Mouse (Mus musculus) olfactory bulb, adult 2 months (tissue): ENCODE measurements around the gene Mov10l1. TPM values are rescaled to one million over a fixed set of nuclear protein-coding genes. Genes with fewer than 3 reads are reported as not detected.

Experiments
- H3K27ac ChIP-seq: fragments of 200-500 bp; 2 replicates; pipeline ENCODE4 v1.5.1; 2012; ENCODE audit warnings: low read depth, low read length; ENCODE audit not compliant: insufficient read depth
- H3K4me1 ChIP-seq: fragments of 200-500 bp; 2 replicates; pipeline ENCODE4 v1.6.1; 2012; ENCODE audit warnings: low read length; ENCODE audit not compliant: control insufficient read depth, insufficient read depth
- H3K4me3 ChIP-seq: fragments of 200-500 bp; 2 replicates; pipeline ENCODE4 v1.5.1; 2012; ENCODE audit warnings: mild to moderate bottlenecking, low read depth, low read length, moderate library complexity; ENCODE audit not compliant: insufficient read depth
- CTCF ChIP-seq: fragments of 200-500 bp; IDR thresholded peaks from 2 replicates; pipeline ENCODE4 v1.5.1; 2012; ENCODE audit warnings: low read depth, mild to moderate bottlenecking, low read length, moderate library complexity; ENCODE audit not compliant: insufficient read depth
- POLR2A ChIP-seq: fragments of 200-500 bp; IDR thresholded peaks from 2 replicates; pipeline ENCODE4 v1.6.1; 2012; ENCODE audit warnings: mild to moderate bottlenecking, low read depth, low read length, moderate library complexity; ENCODE audit not compliant: insufficient read depth
- WGBS: fragments of 180-500 bp; shearing (Covaris S2); methylation state at CpG from one replicate; pipeline ENCODE4 v1.1.7; 2018; 5-methylcytosine and 5-hydroxymethylcytosine counted together
- polyA plus RNA-seq: library from polyadenylated mRNA; stranded (reverse); fragments of >200 nt; gene quantifications from 2 replicates; pipeline ENCODE4 v1.2.4, GENCODE M21; 2012; ENCODE audit warnings: low replicate concordance; ENCODE audit not compliant: missing spikeins, insufficient read depth, insufficient read length

Gene Mov10l1
- polyA plus RNA-seq, 1 experiment = not detected

- TF ChIP-seq POLR2A = no peak
- TF ChIP-seq CTCF = no peak
- WGBS = 55% methylated on average over 6 of the region's 6 CpGs
- Histone ChIP-seq H3K27ac (no peak overlapping the region), H3K4me1 (peaks cover 18% of the 10 kb centered on the region), H3K4me3 (peak overlapping the region; percentile 59; the same call in 1 of the 2 replicates)
These were observed 76.0 kb downstream of the Mov10l1 start for GRCm38 (mm10) chr15:89058736-89059135.

DNA sequence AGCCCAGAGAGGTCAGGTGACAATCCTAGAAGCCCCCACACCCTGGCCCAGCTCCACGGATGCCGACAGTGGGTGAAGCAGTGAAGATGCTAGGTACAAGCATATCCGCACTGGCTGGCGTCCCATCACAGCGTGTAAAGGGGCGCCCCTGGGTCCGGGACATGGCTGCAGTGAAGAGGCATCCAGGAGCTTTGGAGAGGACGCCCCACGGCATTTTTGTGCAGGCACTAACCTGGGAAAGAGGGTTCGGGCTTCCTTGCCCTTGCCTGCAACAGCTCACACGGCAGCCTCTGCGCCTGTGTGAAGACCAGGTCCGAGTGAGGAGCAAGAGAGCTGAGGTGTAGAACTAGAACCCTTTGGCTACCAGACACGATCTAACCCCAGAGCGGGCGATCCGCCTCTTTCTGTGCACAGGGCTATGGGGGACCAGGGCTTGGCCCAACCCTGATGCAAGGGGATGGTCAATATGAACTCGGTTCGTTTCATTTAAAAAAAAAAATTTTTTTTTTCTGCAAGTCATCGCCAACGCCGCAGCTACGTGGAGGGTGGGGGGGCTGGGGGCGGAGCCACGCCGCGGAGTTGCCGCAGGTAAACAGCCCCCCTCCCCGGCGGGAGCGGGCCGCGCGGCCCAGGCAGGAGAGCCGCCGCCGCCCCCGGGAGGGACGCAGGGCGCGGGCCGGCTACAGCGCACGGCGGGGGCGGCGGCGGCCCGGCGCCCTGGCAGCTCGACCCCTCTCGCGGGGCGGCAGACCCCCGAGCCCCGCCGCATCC lies 76.6 kb downstream of the Mov10l1 start, which contains the start of gene Panx2:
Panx2 (plus strand) TSS at position 574 of the 771 bp plus-strand sequence.
- Histone ChIP-seq H3K4me3 (peak within 1 kb of the TSS; percentile 59), H3K27ac (no peak within 1 kb of the TSS), H3K4me1 (peaks cover 18% of the 10 kb centered on the region)
- WGBS = under 1% methylated on average over 53 of the region's 57 CpGs
- TF ChIP-seq CTCF (no peak), POLR2A (no peak)

DNA sequence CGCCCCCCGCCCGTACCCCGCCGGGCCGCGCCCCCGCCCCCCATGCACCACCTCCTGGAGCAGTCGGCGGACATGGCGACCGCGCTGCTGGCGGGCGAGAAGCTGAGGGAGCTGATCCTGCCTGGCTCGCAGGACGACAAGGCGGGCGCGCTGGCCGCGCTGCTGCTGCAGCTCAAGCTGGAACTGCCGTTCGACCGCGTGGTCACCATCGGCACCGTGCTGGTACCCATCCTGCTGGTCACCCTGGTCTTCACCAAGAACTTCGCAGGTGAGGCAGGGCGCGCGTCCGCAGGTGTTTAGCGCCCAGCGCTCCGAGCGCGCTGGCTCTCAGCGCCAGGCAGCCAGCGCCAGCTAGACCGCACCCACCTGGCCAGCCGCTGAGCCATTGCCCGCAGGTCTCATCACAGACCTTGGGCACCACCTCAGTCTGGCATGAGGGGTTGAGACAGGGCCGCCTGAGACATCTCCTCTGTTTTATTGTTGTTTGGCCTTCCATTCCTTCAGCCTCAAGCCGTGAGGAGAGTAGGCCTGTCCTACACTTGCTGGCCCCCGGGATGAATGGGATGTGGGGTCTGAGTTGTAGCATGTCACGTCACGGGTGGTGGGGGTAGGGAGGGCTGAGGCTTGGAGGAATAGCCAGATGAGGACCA lies 77.4 kb downstream of the Mov10l1 start:
- Histone ChIP-seq H3K27ac (no peak overlapping the region), H3K4me1 (peaks cover 18% of the 10 kb centered on the region), H3K4me3 (peak overlapping the region; percentile 59)
- WGBS = 1% methylated on average over 47 of the region's 48 CpGs
- no peak for TF ChIP-seq CTCF
- TF ChIP-seq POLR2A = no peak

DNA sequence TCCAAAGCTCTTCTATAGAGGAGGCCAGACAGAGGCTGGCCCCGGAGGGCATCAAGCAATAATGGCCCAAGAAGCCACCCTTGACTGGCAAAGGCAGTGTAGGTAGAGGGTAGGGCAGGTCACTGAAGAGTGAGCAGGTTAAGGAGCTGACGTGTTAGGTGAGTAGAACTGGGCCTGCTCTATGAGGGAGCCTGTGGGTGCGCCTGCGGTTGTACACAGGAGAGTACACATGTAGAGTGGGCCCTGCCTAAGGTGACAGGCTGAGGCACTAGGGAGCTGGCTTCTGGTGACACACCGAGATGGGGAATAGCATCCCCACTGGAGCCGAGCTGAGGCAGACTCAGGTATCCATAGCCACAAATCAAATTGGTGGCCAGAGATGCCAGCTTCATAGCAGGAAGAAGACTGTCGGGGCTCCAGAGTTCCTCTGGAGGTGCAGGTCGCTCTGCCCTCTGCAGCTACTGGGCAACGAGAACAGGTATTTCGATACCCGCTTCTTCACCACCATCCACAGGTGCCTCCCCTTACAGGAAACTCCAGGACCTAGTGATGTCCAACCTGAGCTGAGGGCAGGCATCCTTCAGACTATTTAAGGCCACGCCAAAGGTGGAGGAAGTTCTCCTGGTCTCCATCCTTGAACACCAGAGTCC lies 78.2 kb downstream of the Mov10l1 start:
- WGBS = 91% methylated on average over 12 of the region's 12 CpGs
- Histone ChIP-seq H3K4me1 (peaks cover 18% of the 10 kb centered on the region), H3K4me3 (peak overlapping the region; percentile 59; the same call in 1 of the 2 replicates), H3K27ac (no peak overlapping the region)
- TF ChIP-seq CTCF = no peak
- TF ChIP-seq POLR2A = no peak

GRCm38 (mm10) chr15:89061761-89062517 lies 79.2 kb downstream of the Mov10l1 start:
- no peak for TF ChIP-seq POLR2A
- TF ChIP-seq CTCF = no peak
- 96% methylated on average over 6 of the region's 6 CpGs for WGBS
- Histone ChIP-seq H3K4me1 (peaks cover 18% of the 10 kb centered on the region), H3K27ac (no peak overlapping the region), H3K4me3 (no peak overlapping the region)

DNA sequence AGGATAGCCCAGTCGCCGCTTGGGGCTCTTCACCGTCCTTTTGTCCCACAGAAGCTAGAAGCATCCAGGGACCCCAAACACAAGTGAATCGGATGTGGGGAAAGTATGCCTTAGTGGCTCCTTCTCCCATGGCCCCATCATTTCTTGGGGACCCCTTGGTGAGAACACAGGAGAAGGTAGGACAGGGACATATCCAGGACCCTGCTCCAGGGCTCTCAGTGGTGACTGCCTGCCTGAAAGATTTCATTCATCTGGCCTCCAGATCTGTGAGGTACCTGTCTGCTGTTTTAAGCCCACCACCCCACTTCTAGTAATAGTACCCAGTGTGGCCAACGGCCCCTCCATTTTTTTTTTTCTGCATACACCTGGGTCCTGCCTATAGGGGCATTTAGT lies 79.8 kb downstream of the Mov10l1 start:
- WGBS = 97% methylated on average over 5 of the region's 5 CpGs
- H3K4me1 ChIP-seq = peaks cover 18% of the 10 kb centered on the region
- H3K27ac ChIP-seq = no peak overlapping the region
- H3K4me3 ChIP-seq = no peak overlapping the region
- TF ChIP-seq POLR2A (no peak), CTCF (no peak)

DNA sequence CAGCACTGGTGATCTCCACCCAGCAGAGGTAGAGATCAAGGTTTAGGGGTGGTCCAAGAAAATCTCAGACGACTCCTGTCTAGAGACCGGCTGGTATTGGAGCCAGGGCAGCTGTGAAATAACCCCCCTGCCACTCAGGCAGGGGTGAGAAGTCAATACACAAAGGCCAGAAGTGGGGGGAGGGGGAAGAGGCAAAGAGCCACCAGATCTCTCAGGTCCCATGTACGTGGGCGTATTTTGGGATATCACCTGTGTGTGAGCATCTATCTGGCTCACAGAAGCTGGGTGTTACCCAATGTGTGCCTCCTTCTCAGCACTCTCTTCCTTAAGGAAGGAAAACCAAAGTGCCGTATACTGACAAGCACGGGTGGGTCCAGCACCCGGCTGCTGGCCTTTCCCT lies 80.3 kb downstream of the Mov10l1 start:
- Histone ChIP-seq H3K4me3 (no peak overlapping the region), H3K27ac (no peak overlapping the region), H3K4me1 (peaks cover 18% of the 10 kb centered on the region)
- 83% methylated on average over 7 of the region's 7 CpGs for WGBS
- no peak for TF ChIP-seq POLR2A
- no peak for TF ChIP-seq CTCF

- peaks cover 20% of the 10 kb centered on the region for H3K4me1 ChIP-seq
These were observed 80.8 kb downstream of the Mov10l1 start for GRCm38 (mm10) chr15:89063536-89063935.

More at GRCm38 (mm10) chr15:89063536-89063935, 80.8 kb downstream of the Mov10l1 start:
- Histone ChIP-seq H3K27ac (no peak overlapping the region), H3K4me3 (no peak overlapping the region)
- TF ChIP-seq POLR2A (no peak), CTCF (no peak)
- 68% methylated on average over 6 of the region's 6 CpGs for WGBS
